Mouse (Mus musculus): ENCODE data around the gene Poldip3. TPM values are rescaled to one million over a fixed set of nuclear protein-coding genes. Genes with fewer than 3 reads are reported as not detected.
A peak's percentile ranks its signal among the peaks of the same experiment; 100 is the strongest.

Gene Poldip3
- polyA plus RNA-seq (2014; fragmentation: Nextera tagmentation; extraction: Ambion mirVana) = 88.5 and 89.4 TPM in 2 replicates

DNA sequence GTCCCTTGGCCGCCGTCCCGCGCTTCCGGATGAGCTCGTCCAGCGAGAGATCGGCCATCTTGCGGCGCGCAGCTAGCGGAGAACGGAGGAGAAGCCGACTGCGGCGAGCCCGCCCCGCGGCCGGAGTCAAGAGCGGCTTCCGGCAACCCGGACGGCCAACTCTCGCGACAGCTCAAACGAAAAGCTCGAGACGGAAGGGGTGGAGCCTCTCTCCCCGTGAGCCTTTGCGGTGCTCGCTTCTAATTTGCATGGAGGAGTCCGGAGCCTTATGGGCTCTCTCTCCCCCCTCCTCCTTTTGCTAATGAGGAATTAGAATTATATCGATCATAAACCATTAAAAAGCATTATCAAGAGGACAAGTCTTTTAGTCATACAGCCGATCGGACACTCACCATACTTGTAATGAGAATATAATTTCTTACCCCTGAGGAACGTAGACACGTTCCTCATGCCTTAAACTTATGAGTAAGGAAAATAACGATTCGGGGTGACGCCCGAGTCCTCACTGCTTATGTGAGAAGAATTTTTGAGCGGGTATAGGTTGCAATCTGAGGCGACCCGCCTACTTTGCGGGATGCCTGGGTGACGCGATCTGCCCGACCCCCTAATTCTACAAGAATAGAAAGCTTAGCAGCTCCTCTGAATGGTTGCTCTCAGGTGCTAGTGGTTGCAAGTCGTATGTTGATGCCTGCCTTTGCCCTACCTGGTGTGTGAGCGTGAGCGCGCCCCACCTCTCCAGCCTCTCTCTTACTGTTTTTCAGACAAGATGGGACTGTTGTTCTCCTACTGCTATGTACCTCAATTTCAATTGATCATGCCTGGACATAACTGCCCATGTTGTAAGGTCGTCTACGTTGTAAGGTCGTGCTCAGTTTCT is at the start of gene Poldip3:
Gene Poldip3 (minus strand): TSS at position 189 of the 877 bp plus-strand sequence.
- H3K36me3 ChIP-seq (ENCODE audit: control insufficient read depth, insufficient read depth, low read length) = peaks cover 18% of the 10 kb centered on the region
- under 1% methylated on average over 56 of the region's 56 CpGs for WGBS (ENCODE audit: insufficient replicate concordance)
- ATAC-seq (replicated peaks; ENCODE audit: insufficient number of reproducible peaks, low FRiP score, low TSS enrichment) = peak; percentile 92
- H3K4me2 ChIP-seq = peak within 1 kb of the TSS; percentile 94
- peak within 1 kb of the TSS; percentile 96 for H3K4me3 ChIP-seq (ENCODE audit: low read depth, low read length)
- H3K9ac ChIP-seq (ENCODE audit: low read depth, low read length) = peak within 1 kb of the TSS; percentile 97
- H3K9me3 ChIP-seq (replicated peaks; ENCODE audit: control insufficient read depth, low read length) = no peaks in the 10 kb centered on the region
- peaks cover 5% of the 10 kb centered on the region for H3K4me1 ChIP-seq (ENCODE audit: control insufficient read depth, insufficient read depth, low read length)
- peak within 1 kb of the TSS; percentile 97 for H3K27ac ChIP-seq (ENCODE audit: low read depth, low read length)
- no peaks in the 10 kb centered on the region for H3K27me3 ChIP-seq (ENCODE audit: control insufficient read depth, insufficient read depth, low read length)

DNA sequence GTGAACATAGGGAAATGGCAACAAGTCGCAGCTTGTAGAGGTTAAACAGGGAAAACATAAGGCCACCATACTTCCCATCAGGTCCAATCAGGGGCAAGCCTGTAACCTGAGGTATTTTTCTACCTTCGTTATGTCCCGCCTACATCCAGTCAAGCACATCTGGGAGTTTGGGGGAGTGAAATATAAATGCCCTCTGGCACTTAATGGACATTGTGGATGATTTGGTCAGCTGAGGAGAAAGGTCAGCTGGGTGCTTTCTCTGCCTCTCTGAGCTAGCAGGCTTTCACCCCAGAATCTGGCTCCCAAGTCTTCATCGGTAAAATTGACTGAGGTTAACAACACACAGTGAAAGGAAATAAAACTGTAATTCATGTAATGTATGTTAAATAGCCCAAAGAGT is 44.2 kb upstream of the Poldip3 start:
- Histone ChIP-seq H3K27me3 (ENCODE audit: control insufficient read depth, insufficient read depth, low read length) (no peaks in the 10 kb centered on the region), H3K4me3 (ENCODE audit: low read depth, low read length) (no peak overlapping the region), H3K4me1 (ENCODE audit: control insufficient read depth, insufficient read depth, low read length) (no peaks in the 10 kb centered on the region), H3K27ac (ENCODE audit: low read depth, low read length) (no peak overlapping the region), H3K9ac (ENCODE audit: low read depth, low read length) (no peak overlapping the region), H3K4me2 (no peak overlapping the region), H3K36me3 (ENCODE audit: control insufficient read depth, insufficient read depth, low read length) (no peaks in the 10 kb centered on the region), H3K9me3 (replicated peaks; ENCODE audit: control insufficient read depth, low read length) (no peaks in the 10 kb centered on the region)
- no peak for ATAC-seq (replicated peaks; ENCODE audit: insufficient number of reproducible peaks, low FRiP score, low TSS enrichment)
- 88% methylated on average over 4 of the region's 4 CpGs for WGBS (ENCODE audit: insufficient replicate concordance)

DNA sequence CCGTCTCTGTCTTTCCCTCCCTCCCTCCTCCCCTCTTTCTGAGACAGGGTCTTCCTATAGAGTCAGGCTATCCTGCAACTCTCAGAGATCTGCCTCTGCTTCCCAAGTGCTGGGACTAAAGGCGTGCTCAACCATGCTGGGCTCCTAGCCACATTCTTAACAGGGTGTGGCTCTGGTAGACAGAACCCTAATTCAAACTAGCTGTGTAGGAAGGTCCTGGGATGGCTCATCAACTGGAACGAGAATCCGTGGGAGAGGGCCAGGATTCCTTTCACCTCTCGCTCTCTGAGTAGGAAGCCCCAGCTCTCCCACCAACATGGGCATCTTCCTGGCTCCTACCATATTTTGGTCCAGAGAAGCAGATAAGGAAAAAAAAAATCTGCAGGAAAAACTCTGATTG is 33.2 kb upstream of the Poldip3 start:
- no peak overlapping the region for H3K4me3 ChIP-seq (ENCODE audit: low read depth, low read length)
- no peak for ATAC-seq (replicated peaks; ENCODE audit: insufficient number of reproducible peaks, low FRiP score, low TSS enrichment)
- H3K27ac ChIP-seq (ENCODE audit: low read depth, low read length) = no peak overlapping the region

DNA sequence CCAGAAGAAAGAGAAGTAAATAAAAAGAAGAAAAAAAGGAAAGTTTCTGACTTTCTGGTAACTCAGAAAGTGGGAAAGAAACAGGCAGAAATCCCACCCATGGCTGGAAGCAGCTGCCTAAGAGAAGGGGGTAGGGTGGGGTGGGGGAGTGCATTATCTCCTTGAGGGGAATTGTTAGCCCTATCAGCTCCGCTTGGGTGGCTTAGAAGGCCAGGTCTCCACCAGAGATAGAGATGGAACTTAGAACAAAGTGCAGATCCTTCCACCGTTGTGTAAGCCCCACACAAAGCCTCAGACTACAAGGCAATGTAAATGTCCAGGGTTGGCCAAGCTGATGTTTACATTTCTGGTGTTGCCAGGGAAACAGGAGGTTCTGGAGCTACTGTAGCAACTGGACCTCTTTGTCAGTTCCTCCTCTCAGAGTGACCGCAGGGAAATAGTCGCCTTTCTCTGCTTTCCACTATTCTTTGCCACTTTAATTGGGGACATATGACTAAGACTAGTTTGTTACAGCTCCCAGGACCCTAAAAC is 32.7 kb upstream of the Poldip3 start:
- Histone ChIP-seq H3K4me2 (no peak overlapping the region), H3K27ac (ENCODE audit: low read depth, low read length) (no peak overlapping the region), H3K9me3 (replicated peaks; ENCODE audit: control insufficient read depth, low read length) (no peaks in the 10 kb centered on the region), H3K9ac (ENCODE audit: low read depth, low read length) (no peak overlapping the region), H3K4me3 (ENCODE audit: low read depth, low read length) (no peak overlapping the region), H3K27me3 (ENCODE audit: control insufficient read depth, insufficient read depth, low read length) (no peaks in the 10 kb centered on the region), H3K4me1 (ENCODE audit: control insufficient read depth, insufficient read depth, low read length) (0 out of 2 replicates have a peak, but pooled peaks cover 2% of the 10 kb centered on the region), H3K36me3 (ENCODE audit: control insufficient read depth, insufficient read depth, low read length) (no peaks in the 10 kb centered on the region)
- WGBS (ENCODE audit: insufficient replicate concordance) = 38% methylated on average over 4 of the region's 4 CpGs
- ATAC-seq (replicated peaks; ENCODE audit: insufficient number of reproducible peaks, low FRiP score, low TSS enrichment) = no peak

More for the DNA sequence above, 33.2 kb upstream of the Poldip3 start:
- Histone ChIP-seq H3K4me2 (no peak overlapping the region), H3K36me3 (ENCODE audit: control insufficient read depth, insufficient read depth, low read length) (no peaks in the 10 kb centered on the region), H3K9ac (ENCODE audit: low read depth, low read length) (no peak overlapping the region), H3K9me3 (replicated peaks; ENCODE audit: control insufficient read depth, low read length) (no peaks in the 10 kb centered on the region), H3K4me1 (ENCODE audit: control insufficient read depth, insufficient read depth, low read length) (0 out of 2 replicates have a peak, but pooled peaks cover 2% of the 10 kb centered on the region), H3K27me3 (ENCODE audit: control insufficient read depth, insufficient read depth, low read length) (no peaks in the 10 kb centered on the region)
- 65% methylated on average over 5 of the region's 5 CpGs for WGBS (ENCODE audit: insufficient replicate concordance)

DNA sequence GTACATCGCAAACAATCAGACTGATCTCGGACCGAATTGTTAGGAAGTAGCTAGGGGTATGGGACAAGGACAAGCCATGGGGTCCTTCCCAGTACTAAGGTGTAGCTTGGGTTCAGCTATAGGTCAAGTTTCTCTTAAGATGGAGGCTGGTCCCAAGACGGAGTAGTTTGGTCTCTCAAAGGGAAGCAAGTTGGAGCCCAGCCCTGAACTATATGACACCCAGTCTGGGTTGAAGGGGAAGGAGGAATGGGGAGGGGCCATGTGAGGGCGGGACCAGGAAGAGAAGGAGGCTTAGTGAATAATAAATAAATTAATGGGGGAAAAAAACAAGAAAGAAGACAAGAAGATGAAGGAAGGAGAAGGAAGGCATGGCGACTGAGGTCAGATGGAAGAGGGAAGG is 30.8 kb upstream of the Poldip3 start:
- H3K36me3 ChIP-seq (ENCODE audit: control insufficient read depth, insufficient read depth, low read length) = no peaks in the 10 kb centered on the region
- no peak overlapping the region for H3K27ac ChIP-seq (ENCODE audit: low read depth, low read length)
- 82% methylated on average over 6 of the region's 6 CpGs for WGBS (ENCODE audit: insufficient replicate concordance)

DNA sequence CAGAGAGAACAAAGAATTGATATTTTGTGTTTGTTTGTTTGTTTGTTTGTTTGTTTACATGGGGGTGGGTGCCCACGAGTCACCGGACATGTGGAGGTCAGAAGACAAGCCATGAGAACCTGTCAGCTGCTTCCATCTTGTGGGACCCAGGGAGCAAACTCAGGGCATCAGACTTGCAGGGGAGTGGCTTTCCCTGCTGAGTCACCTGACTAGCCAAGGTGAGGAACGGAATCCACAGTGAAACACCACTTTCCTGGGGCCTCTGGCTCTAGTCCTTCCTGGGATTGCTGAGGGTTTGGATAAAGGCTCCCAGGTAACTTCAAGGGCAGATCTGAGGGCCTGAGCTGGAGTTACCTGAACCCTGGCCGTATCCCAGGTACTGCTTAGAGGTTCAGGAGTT is 27.5 kb upstream of the Poldip3 start:
- no peak overlapping the region for H3K27ac ChIP-seq (ENCODE audit: low read depth, low read length)
- ATAC-seq (replicated peaks; ENCODE audit: insufficient number of reproducible peaks, low FRiP score, low TSS enrichment) = no peak
- no peaks in the 10 kb centered on the region for H3K27me3 ChIP-seq (ENCODE audit: control insufficient read depth, insufficient read depth, low read length)
- 78% methylated on average over 4 of the region's 4 CpGs for WGBS (ENCODE audit: insufficient replicate concordance)
- H3K9ac ChIP-seq (ENCODE audit: low read depth, low read length) = no peak overlapping the region
- H3K4me3 ChIP-seq (ENCODE audit: low read depth, low read length) = no peak overlapping the region
- no peak overlapping the region for H3K4me2 ChIP-seq
- H3K36me3 ChIP-seq (ENCODE audit: control insufficient read depth, insufficient read depth, low read length) = no peaks in the 10 kb centered on the region
- peaks cover 6% of the 10 kb centered on the region; the same call in 1 of the 2 replicates for H3K4me1 ChIP-seq (ENCODE audit: control insufficient read depth, insufficient read depth, low read length)
- H3K9me3 ChIP-seq (replicated peaks; ENCODE audit: control insufficient read depth, low read length) = no peaks in the 10 kb centered on the region

More for the DNA sequence above, 30.8 kb upstream of the Poldip3 start:
- Histone ChIP-seq H3K27me3 (ENCODE audit: control insufficient read depth, insufficient read depth, low read length) (no peaks in the 10 kb centered on the region), H3K9me3 (replicated peaks; ENCODE audit: control insufficient read depth, low read length) (no peaks in the 10 kb centered on the region), H3K4me2 (no peak overlapping the region), H3K9ac (ENCODE audit: low read depth, low read length) (no peak overlapping the region), H3K4me3 (ENCODE audit: low read depth, low read length) (no peak overlapping the region), H3K4me1 (ENCODE audit: control insufficient read depth, insufficient read depth, low read length) (0 out of 2 replicates have a peak, but pooled peaks cover 2% of the 10 kb centered on the region)
- ATAC-seq (replicated peaks; ENCODE audit: insufficient number of reproducible peaks, low FRiP score, low TSS enrichment) = no peak

DNA sequence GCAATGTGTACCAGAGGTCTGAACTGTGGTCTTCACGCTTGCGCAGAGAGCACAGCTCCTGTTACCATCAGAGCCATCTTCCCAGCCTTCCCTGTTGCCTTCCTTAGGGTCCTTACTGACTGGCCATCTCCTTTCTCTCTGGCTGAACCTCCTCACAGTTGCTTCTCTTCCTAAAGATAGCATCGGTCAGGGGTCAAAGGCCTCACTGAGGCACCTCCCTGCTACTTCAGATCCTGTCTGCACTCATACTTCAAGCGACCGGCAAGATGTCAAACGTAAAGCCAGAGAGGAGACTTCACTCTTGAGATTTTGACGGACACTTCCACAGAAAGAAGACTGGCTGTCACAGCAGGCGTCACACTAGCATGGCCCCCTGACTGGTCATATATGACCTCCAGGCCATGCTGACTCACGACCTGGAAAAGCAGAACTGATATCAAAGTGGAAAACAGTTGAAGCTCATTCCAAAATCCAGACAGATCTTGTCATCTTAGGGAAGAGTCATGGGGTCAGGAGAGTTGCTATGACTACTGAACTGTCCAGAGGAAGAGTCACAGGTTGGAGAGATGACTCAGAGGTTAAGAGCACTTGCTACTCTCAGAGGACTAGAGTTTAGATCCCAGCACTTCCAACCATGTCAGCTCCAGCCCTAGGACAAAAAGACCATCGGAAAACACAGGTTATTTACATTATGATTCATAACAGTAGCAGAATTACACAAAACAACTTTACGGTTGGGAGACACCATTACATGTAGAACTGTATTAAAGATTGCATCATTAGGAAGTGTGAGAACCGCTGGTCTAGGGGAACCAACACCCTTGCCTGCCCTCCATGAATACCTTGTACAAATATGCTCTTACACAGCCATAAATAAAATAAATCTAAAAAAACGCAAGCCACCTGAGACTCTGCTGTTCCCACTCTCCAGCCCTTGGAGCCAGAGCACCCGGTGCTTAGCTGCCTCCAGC is 25.0 kb upstream of the Poldip3 start:
- peaks cover 25% of the 10 kb centered on the region for H3K4me1 ChIP-seq (ENCODE audit: control insufficient read depth, insufficient read depth, low read length)
- no peak overlapping the region for H3K27ac ChIP-seq (ENCODE audit: low read depth, low read length)
- no peak overlapping the region for H3K4me2 ChIP-seq
- H3K9me3 ChIP-seq (replicated peaks; ENCODE audit: control insufficient read depth, low read length) = no peaks in the 10 kb centered on the region
- WGBS (ENCODE audit: insufficient replicate concordance) = 77% methylated on average over 14 of the region's 14 CpGs
- H3K4me3 ChIP-seq (ENCODE audit: low read depth, low read length) = no peak overlapping the region
- H3K9ac ChIP-seq (ENCODE audit: low read depth, low read length) = no peak overlapping the region
- ATAC-seq (replicated peaks; ENCODE audit: insufficient number of reproducible peaks, low FRiP score, low TSS enrichment) = no peak
- H3K36me3 ChIP-seq (ENCODE audit: control insufficient read depth, insufficient read depth, low read length) = no peaks in the 10 kb centered on the region
- no peaks in the 10 kb centered on the region for H3K27me3 ChIP-seq (ENCODE audit: control insufficient read depth, insufficient read depth, low read length)

Measured in heart, embryonic 11.5 days (tissue).